Mouse (Mus musculus): ENCODE data around the gene St5. TPM values are rescaled to one million over a fixed set of nuclear protein-coding genes. Genes with fewer than 3 reads are reported as not detected.

St5 gene
- polyA plus RNA-seq, 1 experiment from 2014 or later = 18.6 TPM

GRCm38 (mm10) chr7:109686585-109687128, 16.7 kb downstream of the St5 start:
- H3K36me3 ChIP-seq (ENCODE audit: control insufficient read depth, insufficient read depth, low read length) = no peaks in the 10 kb centered on the region
- no peak for ATAC-seq
- H3K4me2 ChIP-seq (ENCODE audit: low read length) = no peak overlapping the region
- H3K4me1 ChIP-seq (ENCODE audit: control insufficient read depth, insufficient read depth, low read length) = no peaks in the 10 kb centered on the region
- WGBS = 29% methylated on average over 9 of the region's 9 CpGs
- no peak overlapping the region for H3K27ac ChIP-seq (ENCODE audit: low read length)
- H3K4me3 ChIP-seq (ENCODE audit: low read depth, low read length) = no peak overlapping the region
- H3K9ac ChIP-seq (ENCODE audit: low read depth, low read length) = no peak overlapping the region
- H3K27me3 ChIP-seq (ENCODE audit: control insufficient read depth, insufficient read depth, low read depth, low read length) = no peaks in the 10 kb centered on the region
- H3K9me3 ChIP-seq (replicated peaks; ENCODE audit: control insufficient read depth, low read length, poor library complexity, severe bottlenecking) = no peaks in the 10 kb centered on the region

- Histone ChIP-seq H3K4me2 (ENCODE audit: low read length) (no peak overlapping the region), H3K4me3 (ENCODE audit: low read depth, low read length) (no peak overlapping the region), H3K9me3 (replicated peaks; ENCODE audit: control insufficient read depth, low read length, poor library complexity, severe bottlenecking) (no peaks in the 10 kb centered on the region), H3K27me3 (ENCODE audit: control insufficient read depth, insufficient read depth, low read depth, low read length) (no peaks in the 10 kb centered on the region), H3K36me3 (ENCODE audit: control insufficient read depth, insufficient read depth, low read length) (no peaks in the 10 kb centered on the region), H3K4me1 (ENCODE audit: control insufficient read depth, insufficient read depth, low read length) (no peaks in the 10 kb centered on the region), H3K27ac (ENCODE audit: low read length) (no peak overlapping the region), H3K9ac (ENCODE audit: low read depth, low read length) (no peak overlapping the region)
- ATAC-seq = no peak
- WGBS = 90% methylated on average over 1 of the region's 1 CpGs
These were observed 22.5 kb downstream of the St5 start for GRCm38 (mm10) chr7:109680879-109681278.

- Histone ChIP-seq H3K36me3 (ENCODE audit: control insufficient read depth, insufficient read depth, low read length) (no peaks in the 10 kb centered on the region), H3K4me2 (ENCODE audit: low read length) (no peak overlapping the region), H3K4me1 (ENCODE audit: control insufficient read depth, insufficient read depth, low read length) (no peaks in the 10 kb centered on the region), H3K4me3 (ENCODE audit: low read depth, low read length) (no peak overlapping the region), H3K27me3 (ENCODE audit: control insufficient read depth, insufficient read depth, low read depth, low read length) (no peaks in the 10 kb centered on the region), H3K9me3 (replicated peaks; ENCODE audit: control insufficient read depth, low read length, poor library complexity, severe bottlenecking) (no peaks in the 10 kb centered on the region), H3K9ac (ENCODE audit: low read depth, low read length) (no peak overlapping the region), H3K27ac (ENCODE audit: low read length) (no peak overlapping the region)
- ATAC-seq = no peak
- WGBS = 93% methylated on average over 2 of the region's 2 CpGs
These were observed 23.1 kb downstream of the St5 start for GRCm38 (mm10) chr7:109680284-109680683.

GRCm38 (mm10) chr7:109674944-109675628, 28.3 kb downstream of the St5 start:
- no peaks in the 10 kb centered on the region for H3K9me3 ChIP-seq (replicated peaks; ENCODE audit: control insufficient read depth, low read length, poor library complexity, severe bottlenecking)
- H3K27ac ChIP-seq (ENCODE audit: low read length) = no peak overlapping the region
- no peaks in the 10 kb centered on the region for H3K36me3 ChIP-seq (ENCODE audit: control insufficient read depth, insufficient read depth, low read length)
- no peak overlapping the region for H3K4me2 ChIP-seq (ENCODE audit: low read length)
- no peak overlapping the region for H3K4me3 ChIP-seq (ENCODE audit: low read depth, low read length)
- WGBS = 70% methylated on average over 4 of the region's 4 CpGs
- peaks cover 3% of the 10 kb centered on the region; the same call in 1 of the 2 replicates for H3K4me1 ChIP-seq (ENCODE audit: control insufficient read depth, insufficient read depth, low read length)
- no peak for ATAC-seq
- no peak overlapping the region for H3K9ac ChIP-seq (ENCODE audit: low read depth, low read length)
- H3K27me3 ChIP-seq (ENCODE audit: control insufficient read depth, insufficient read depth, low read depth, low read length) = no peaks in the 10 kb centered on the region; the same call in 1 of the 2 replicates

GRCm38 (mm10) chr7:109671581-109672471, 31.6 kb downstream of the St5 start:
- Histone ChIP-seq H3K4me3 (ENCODE audit: low read depth, low read length) (peak overlapping the region; percentile 52), H3K9me3 (replicated peaks; ENCODE audit: control insufficient read depth, low read length, poor library complexity, severe bottlenecking) (no peaks in the 10 kb centered on the region), H3K27ac (ENCODE audit: low read length) (peak overlapping the region; percentile 65), H3K27me3 (ENCODE audit: control insufficient read depth, insufficient read depth, low read depth, low read length) (no peaks in the 10 kb centered on the region; the same call in 1 of the 2 replicates), H3K9ac (ENCODE audit: low read depth, low read length) (peak overlapping the region; percentile 69), H3K36me3 (ENCODE audit: control insufficient read depth, insufficient read depth, low read length) (no peaks in the 10 kb centered on the region), H3K4me2 (ENCODE audit: low read length) (peak overlapping the region; percentile 88), H3K4me1 (ENCODE audit: control insufficient read depth, insufficient read depth, low read length) (peaks cover 3% of the 10 kb centered on the region; the same call in 1 of the 2 replicates)
- under 1% methylated on average over 34 of the region's 44 CpGs for WGBS
- peak; percentile 94 for ATAC-seq

GRCm38 (mm10) chr7:109669426-109670170, 33.8 kb downstream of the St5 start:
- Histone ChIP-seq H3K4me1 (ENCODE audit: control insufficient read depth, insufficient read depth, low read length) (peaks cover 3% of the 10 kb centered on the region; the same call in 1 of the 2 replicates), H3K4me3 (ENCODE audit: low read depth, low read length) (no peak overlapping the region), H3K9me3 (replicated peaks; ENCODE audit: control insufficient read depth, low read length, poor library complexity, severe bottlenecking) (no peaks in the 10 kb centered on the region), H3K27ac (ENCODE audit: low read length) (no peak overlapping the region), H3K27me3 (ENCODE audit: control insufficient read depth, insufficient read depth, low read depth, low read length) (no peaks in the 10 kb centered on the region; the same call in 1 of the 2 replicates), H3K9ac (ENCODE audit: low read depth, low read length) (no peak overlapping the region), H3K36me3 (ENCODE audit: control insufficient read depth, insufficient read depth, low read length) (no peaks in the 10 kb centered on the region), H3K4me2 (ENCODE audit: low read length) (no peak overlapping the region)
- 90% methylated on average over 5 of the region's 5 CpGs for WGBS
- no peak for ATAC-seq

- ATAC-seq = no peak
- WGBS = 71% methylated on average over 5 of the region's 5 CpGs
These were observed 36.7 kb downstream of the St5 start for GRCm38 (mm10) chr7:109666664-109667063.

GRCm38 (mm10) chr7:109662626-109663025, 40.8 kb downstream of the St5 start:
- Histone ChIP-seq H3K27me3 (ENCODE audit: control insufficient read depth, insufficient read depth, low read depth, low read length) (no peaks in the 10 kb centered on the region), H3K36me3 (ENCODE audit: control insufficient read depth, insufficient read depth, low read length) (no peaks in the 10 kb centered on the region), H3K4me3 (ENCODE audit: low read depth, low read length) (no peak overlapping the region), H3K9ac (ENCODE audit: low read depth, low read length) (no peak overlapping the region), H3K4me2 (ENCODE audit: low read length) (no peak overlapping the region), H3K9me3 (replicated peaks; ENCODE audit: control insufficient read depth, low read length, poor library complexity, severe bottlenecking) (no peaks in the 10 kb centered on the region), H3K27ac (ENCODE audit: low read length) (no peak overlapping the region), H3K4me1 (ENCODE audit: control insufficient read depth, insufficient read depth, low read length) (no peaks in the 10 kb centered on the region)
- WGBS = 72% methylated on average over 4 of the region's 4 CpGs
- ATAC-seq = no peak

More at GRCm38 (mm10) chr7:109666664-109667063, 36.7 kb downstream of the St5 start:
- H3K4me2 ChIP-seq (ENCODE audit: low read length) = no peak overlapping the region
- H3K4me1 ChIP-seq (ENCODE audit: control insufficient read depth, insufficient read depth, low read length) = no peaks in the 10 kb centered on the region; the same call in 1 of the 2 replicates
- H3K4me3 ChIP-seq (ENCODE audit: low read depth, low read length) = no peak overlapping the region
- H3K9me3 ChIP-seq (replicated peaks; ENCODE audit: control insufficient read depth, low read length, poor library complexity, severe bottlenecking) = no peaks in the 10 kb centered on the region
- no peak overlapping the region for H3K27ac ChIP-seq (ENCODE audit: low read length)
- H3K9ac ChIP-seq (ENCODE audit: low read depth, low read length) = no peak overlapping the region
- no peaks in the 10 kb centered on the region; the same call in 1 of the 2 replicates for H3K27me3 ChIP-seq (ENCODE audit: control insufficient read depth, insufficient read depth, low read depth, low read length)
- H3K36me3 ChIP-seq (ENCODE audit: control insufficient read depth, insufficient read depth, low read length) = no peaks in the 10 kb centered on the region

Measured in midbrain, embryonic 16.5 days (tissue).